Mouse (Mus musculus) neutrophil, adult 65 days (primary cell): ENCODE measurements around the gene Pstk. TPM values are rescaled to one million over a fixed set of nuclear protein-coding genes. Genes with fewer than 3 reads are reported as not detected.

ENCODE experiments used
- total RNA-seq: library from RNA; stranded (reverse); gene quantifications from 2 replicates; pipeline ENCODE4 v1.2.4, GENCODE M21; 2023

The Pstk gene
- 1.7 and 4.5 TPM in 2 replicates for total RNA-seq

DNA sequence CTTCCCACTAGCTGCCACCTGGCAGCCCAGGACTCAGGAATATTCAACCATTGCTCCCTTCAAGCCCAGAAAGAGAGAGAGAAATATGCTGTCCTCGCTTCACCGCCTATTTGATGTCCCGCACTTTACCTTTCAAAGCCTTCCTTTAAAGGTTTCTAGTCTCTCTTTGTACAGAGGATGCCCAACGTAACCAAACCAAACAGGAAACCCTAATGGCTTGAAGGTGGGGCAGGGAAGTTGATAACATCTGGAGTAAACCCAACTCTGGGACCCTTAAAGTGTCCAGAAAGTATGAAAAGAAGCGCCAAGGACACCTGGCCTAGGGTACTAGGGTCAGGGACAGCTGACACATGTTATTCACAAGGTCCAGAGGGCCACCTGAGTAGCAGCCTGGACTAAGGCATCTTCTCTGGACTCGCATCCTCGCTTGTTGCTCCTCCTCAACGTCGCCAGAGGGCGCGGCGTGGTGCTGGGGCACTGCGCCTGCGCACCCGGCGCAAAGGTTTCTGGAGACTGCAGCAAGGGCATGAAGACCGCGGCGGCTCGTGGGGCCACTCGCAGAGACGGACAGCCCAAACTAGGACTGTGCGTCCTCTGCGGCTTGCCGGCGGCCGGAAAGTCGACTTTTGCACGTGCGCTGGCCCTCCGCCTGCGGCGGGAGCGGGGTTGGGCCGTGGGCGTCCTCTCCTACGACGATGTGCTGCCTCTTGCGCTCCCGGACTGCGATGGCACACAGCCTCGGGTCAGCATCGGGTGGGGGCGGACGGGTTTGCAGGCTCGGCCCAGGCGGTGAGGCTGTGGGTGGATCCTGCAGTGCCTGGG lies at the start of gene Pstk:
Gene Pstk, plus strand, starts transcription at position 494 of the 822 bp plus-strand sequence.

DNA sequence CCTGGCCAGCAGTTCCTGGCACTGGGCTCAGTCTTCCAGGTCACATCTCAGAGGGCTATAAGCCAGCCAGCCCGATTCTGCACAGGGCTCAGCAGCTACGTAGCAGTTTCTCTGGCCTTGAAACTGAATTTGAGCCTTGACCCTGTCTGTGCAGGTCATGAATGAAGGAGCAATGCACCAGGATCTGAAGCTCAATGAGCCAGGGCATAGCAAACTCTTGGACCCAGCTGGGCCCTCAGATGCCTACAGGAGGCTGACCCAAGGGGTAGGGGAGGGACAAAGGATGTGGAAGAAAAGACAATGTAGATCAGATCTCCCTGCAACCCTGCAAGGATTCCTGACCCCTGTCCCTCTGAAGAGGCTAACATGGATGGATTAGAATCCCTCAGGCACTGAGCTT lies 48.7 kb upstream of the Pstk start, which contains the start of gene Cuzd1:
Gene Cuzd1, minus strand, starts transcription at position 101 of the 400 bp plus-strand sequence.

DNA sequence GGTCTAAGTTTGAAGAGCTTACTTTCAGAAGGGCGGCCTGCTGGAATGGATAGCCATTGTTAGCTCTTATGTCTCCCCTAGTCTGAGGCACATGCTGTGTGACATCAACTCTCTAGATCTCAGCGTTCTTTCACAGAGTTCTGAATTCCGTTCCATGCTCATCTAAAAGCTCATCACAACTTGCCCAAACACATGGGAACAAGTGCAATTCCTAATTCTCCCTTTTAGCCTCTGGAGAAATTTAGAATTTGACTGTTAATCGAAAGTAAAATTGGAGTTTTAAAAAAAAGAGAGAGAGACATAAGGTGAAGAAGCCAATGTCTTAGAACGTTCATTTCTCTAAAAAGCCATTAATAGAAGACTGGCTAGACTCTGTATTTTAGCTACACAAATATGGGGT lies 41.5 kb upstream of the Pstk start, which contains the start of gene Fam24b:
Gene Fam24b, minus strand, starts transcription at position 101 of the 400 bp plus-strand sequence.

DNA sequence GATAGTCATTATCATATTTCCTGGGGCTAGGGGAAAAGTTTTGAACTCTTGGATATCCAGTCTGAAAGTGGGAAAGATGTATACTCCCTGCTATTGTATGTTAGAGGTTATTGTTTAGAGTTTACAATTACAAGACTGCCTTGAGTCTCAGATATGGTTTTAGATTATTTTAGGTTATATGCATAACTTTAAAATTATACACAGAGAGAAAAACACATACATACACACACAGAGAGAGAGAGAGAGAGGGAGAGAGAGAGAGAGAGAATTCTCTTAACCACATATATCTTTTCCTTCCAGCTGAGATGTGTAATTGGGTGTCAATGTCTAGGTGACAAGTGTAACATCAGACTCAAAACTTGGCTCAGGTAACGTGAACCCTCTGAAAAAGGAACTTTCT lies 37.4 kb upstream of the Pstk start, which contains the start of gene Fam24a:
Gene Fam24a, plus strand, starts transcription at position 301 of the 400 bp plus-strand sequence.

DNA sequence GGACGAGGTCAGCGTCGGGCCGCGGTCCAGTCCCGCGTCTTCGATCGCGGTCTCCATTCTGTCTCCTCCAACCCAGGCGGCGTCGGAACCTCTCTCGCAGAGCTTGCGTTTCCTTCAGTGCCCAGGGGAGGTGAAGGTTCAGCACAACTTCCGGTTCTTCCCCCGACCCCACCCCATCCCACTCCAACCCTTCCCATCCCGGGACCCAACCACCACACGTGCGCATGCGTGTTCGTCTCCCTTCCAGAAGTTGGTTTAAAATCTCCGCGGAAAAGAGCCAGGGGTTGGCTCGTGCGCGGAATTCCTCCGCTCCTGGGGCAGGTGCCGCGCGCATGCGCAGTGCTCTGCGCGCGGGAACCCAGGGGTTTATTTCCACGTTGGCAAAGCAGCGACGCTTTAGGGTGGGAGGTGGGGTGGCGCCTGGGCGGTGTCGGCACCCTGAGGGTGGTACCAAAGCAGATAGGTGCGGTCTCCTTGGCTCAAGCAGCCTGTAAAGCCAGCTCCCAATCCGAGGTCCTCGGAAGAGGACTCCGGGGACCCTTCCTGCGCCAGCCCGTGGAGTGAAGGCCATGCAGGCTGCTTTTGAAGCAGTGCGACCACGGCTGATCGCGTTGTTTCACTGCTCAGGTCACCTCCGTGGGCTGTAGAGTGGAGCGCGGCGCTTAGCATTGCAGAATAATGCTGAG lies 8.2 kb upstream of the Pstk start, which contains the start of gene 2310057M21Rik:
Gene 2310057M21Rik, minus strand, starts transcription at position 145 of the 686 bp plus-strand sequence.

DNA sequence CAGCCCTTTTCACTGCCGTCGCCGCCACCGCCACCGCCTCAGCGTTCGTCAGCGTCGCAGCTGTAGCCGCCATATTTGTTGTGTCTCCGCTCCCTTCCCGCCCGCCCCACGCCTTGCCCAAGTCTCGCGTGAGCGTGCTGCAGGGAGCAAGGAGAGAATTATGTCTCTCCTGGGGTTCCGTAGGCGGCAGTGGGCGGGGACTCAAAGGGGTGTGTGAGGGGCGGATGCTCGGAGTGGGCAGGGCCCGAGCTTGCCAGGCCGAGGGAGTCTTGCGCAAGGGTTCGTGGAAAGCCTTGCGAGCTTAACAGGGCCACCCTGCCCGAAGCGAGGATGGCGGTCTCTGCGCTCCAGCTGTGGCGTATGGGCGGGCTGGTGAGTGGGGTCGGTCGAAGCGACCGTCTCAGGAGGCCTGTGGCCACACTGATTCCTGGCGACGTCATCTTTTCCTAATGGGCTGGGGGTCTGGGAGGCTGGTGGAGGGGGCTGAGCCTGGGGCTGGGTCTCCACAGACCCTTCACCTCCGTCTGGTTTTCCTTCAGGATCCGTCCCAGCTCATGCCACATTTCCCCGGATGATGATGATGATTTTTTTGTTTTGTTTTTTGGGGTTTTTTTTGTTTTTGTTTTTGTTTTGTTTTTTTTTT lies 39.6 kb downstream of the Pstk start, which contains the start of the genes Ikzf5 and Acadsb:
Gene Ikzf5, minus strand, starts transcription at position 106 of the 643 bp plus-strand sequence.
Gene Acadsb, plus strand, starts transcription at position 186 of the 643 bp plus-strand sequence.

Other genes starting within 250 kb of the Pstk start
- not detected in 2 replicates for gene 4933402N03Rik, start 224.8 kb upstream of the Pstk start, total RNA-seq
- gene 5430419D17Rik, start 196.7 kb upstream of the Pstk start, total RNA-seq: not detected in 2 replicates
- not detected in 2 replicates for gene Cuzd1, start 48.8 kb upstream of the Pstk start, total RNA-seq
- not detected in 2 replicates for gene Fam24b, start 41.6 kb upstream of the Pstk start, total RNA-seq
- gene Fam24a, start 37.3 kb upstream of the Pstk start, total RNA-seq: not detected in 2 replicates
- gene 2310057M21Rik, start 8.4 kb upstream of the Pstk start, total RNA-seq: 8.1 and 10.0 TPM in 2 replicates
- gene Ikzf5, start 39.4 kb downstream of the Pstk start, total RNA-seq: 51.9 and 62.8 TPM in 2 replicates
- 26.5 and 28.9 TPM in 2 replicates for gene Acadsb, start 39.5 kb downstream of the Pstk start, total RNA-seq
- not detected in 2 replicates for gene Hmx3, start 171.7 kb downstream of the Pstk start, total RNA-seq
- 0.23 TPM in 1 of 2 replicates, not detected in the other for gene Hmx2, start 177.6 kb downstream of the Pstk start, total RNA-seq
- gene Bub3, start 189.1 kb downstream of the Pstk start, total RNA-seq: 65.5 and 74.3 TPM in 2 replicates